Mouse (Mus musculus): ENCODE data around the gene Prss45. TPM values are rescaled to one million over a fixed set of nuclear protein-coding genes. Genes with fewer than 3 reads are reported as not detected.

The Prss45 gene
- total and polyA plus RNA-seq, 3 experiments = not detected

GRCm38 (mm10) chr9:110875288-110875695, 40.9 kb downstream of the Prss45 start:
- Histone ChIP-seq H3K9ac (ENCODE audit: control insufficient read depth, low read depth, low read length, poor library complexity, severe bottlenecking) (no peak overlapping the region), H3K36me3 (ENCODE audit: control insufficient read depth in 1 of 2, insufficient read depth in 2 of 2, low read length in 2 of 2) (no peaks in the 10 kb centered on the region), H3K4me1 (ENCODE audit: control insufficient read depth in 1 of 2, insufficient read depth in 2 of 2, low read length in 2 of 2) (no peaks in the 10 kb centered on the region), H3K9me3 (replicated peaks; ENCODE audit: insufficient read depth, low read length) (no peaks in the 10 kb centered on the region), H3K4me3 (ENCODE audit: control insufficient read depth in 1 of 2, insufficient read depth in 1 of 2, low read depth in 2 of 2, low read length in 2 of 2) (no peak overlapping the region), H3K27ac (ENCODE audit: control insufficient read depth, low read depth, low read length) (no peak overlapping the region), H3K79me2 (ENCODE audit: control insufficient read depth, insufficient read depth, low read length, poor library complexity) (no peaks in the 10 kb centered on the region), H3K27me3 (ENCODE audit: control insufficient read depth in 1 of 2, insufficient read depth in 2 of 2, low read length in 2 of 2) (no peaks in the 10 kb centered on the region)
- DNase-seq (ENCODE audit: low read depth, low spot score) = no peak
- TF ChIP-seq POLR2A (IDR thresholded peaks at IDR 0.05; ENCODE audit: control insufficient read depth in 1 of 2, insufficient read depth in 1 of 2, low read depth in 1 of 2, low read length in 2 of 2, poor library complexity in 1 of 2) (no peak), ZMIZ1 (IDR thresholded peaks at IDR 0.05; ENCODE audit: low read depth, low read length) (no peak)

GRCm38 (mm10) chr9:110877353-110877752, 43.0 kb downstream of the Prss45 start:
- no peaks in the 10 kb centered on the region for H3K27me3 ChIP-seq (ENCODE audit: control insufficient read depth in 1 of 2, insufficient read depth in 2 of 2, low read length in 2 of 2)
- H3K9me3 ChIP-seq (replicated peaks; ENCODE audit: insufficient read depth, low read length) = no peaks in the 10 kb centered on the region
- H3K9ac ChIP-seq (ENCODE audit: control insufficient read depth, low read depth, low read length, poor library complexity, severe bottlenecking) = no peak overlapping the region
- TF ChIP-seq MAX (IDR thresholded peaks at IDR 0.05; ENCODE audit: low read length) (no peak), MEF2A (IDR thresholded peaks at IDR 0.05; ENCODE audit: extremely low read depth, insufficient replicate concordance, low read depth, low read length, poor library complexity, severe bottlenecking) (no peak), ETS1 (IDR thresholded peaks at IDR 0.05; ENCODE audit: low read depth, low read length) (no peak), NRF1 (IDR thresholded peaks at IDR 0.05; ENCODE audit: insufficient read depth, low read depth, low read length, poor library complexity, severe bottlenecking) (no peak), MAFK (IDR thresholded peaks at IDR 0.05; ENCODE audit: borderline replicate concordance, low read depth, low read length) (no peak), USF2 (IDR thresholded peaks at IDR 0.05; ENCODE audit: borderline replicate concordance in 1 of 2, insufficient read depth in 1 of 2, low read depth in 1 of 2, low read length in 2 of 2) (no peak), GABPA (IDR thresholded peaks at IDR 0.05; ENCODE audit: low read depth, low read length) (no peak)
- no peak overlapping the region for H3K27ac ChIP-seq (ENCODE audit: control insufficient read depth, low read depth, low read length)
- H3K4me3 ChIP-seq (ENCODE audit: control insufficient read depth in 1 of 2, insufficient read depth in 1 of 2, low read depth in 2 of 2, low read length in 2 of 2) = no peak overlapping the region
- DNase-seq (ENCODE audit: low read depth, low spot score) = no peak
- H3K79me2 ChIP-seq (ENCODE audit: control insufficient read depth, insufficient read depth, low read length, poor library complexity) = no peaks in the 10 kb centered on the region
- H3K4me1 ChIP-seq (ENCODE audit: control insufficient read depth in 1 of 2, insufficient read depth in 2 of 2, low read length in 2 of 2) = no peaks in the 10 kb centered on the region
- H3K36me3 ChIP-seq (ENCODE audit: control insufficient read depth in 1 of 2, insufficient read depth in 2 of 2, low read length in 2 of 2) = no peaks in the 10 kb centered on the region

GRCm38 (mm10) chr9:110877888-110878287, 43.5 kb downstream of the Prss45 start:
- DNase-seq (ENCODE audit: low read depth, low spot score) = no peak
- Histone ChIP-seq H3K36me3 (ENCODE audit: control insufficient read depth in 1 of 2, insufficient read depth in 2 of 2, low read length in 2 of 2) (no peaks in the 10 kb centered on the region), H3K4me3 (ENCODE audit: control insufficient read depth in 1 of 2, insufficient read depth in 1 of 2, low read depth in 2 of 2, low read length in 2 of 2) (no peak overlapping the region), H3K79me2 (ENCODE audit: control insufficient read depth, insufficient read depth, low read length, poor library complexity) (no peaks in the 10 kb centered on the region), H3K9ac (ENCODE audit: control insufficient read depth, low read depth, low read length, poor library complexity, severe bottlenecking) (no peak overlapping the region), H3K27ac (ENCODE audit: control insufficient read depth, low read depth, low read length) (no peak overlapping the region), H3K9me3 (replicated peaks; ENCODE audit: insufficient read depth, low read length) (no peaks in the 10 kb centered on the region), H3K27me3 (ENCODE audit: control insufficient read depth in 1 of 2, insufficient read depth in 2 of 2, low read length in 2 of 2) (no peaks in the 10 kb centered on the region), H3K4me1 (ENCODE audit: control insufficient read depth in 1 of 2, insufficient read depth in 2 of 2, low read length in 2 of 2) (no peaks in the 10 kb centered on the region)
- TF ChIP-seq BHLHE40 (IDR thresholded peaks at IDR 0.05; ENCODE audit: borderline replicate concordance, low read depth, low read length) (no peak), MEF2A (IDR thresholded peaks at IDR 0.05; ENCODE audit: extremely low read depth, insufficient replicate concordance, low read depth, low read length, poor library complexity, severe bottlenecking) (no peak), ELF1 (IDR thresholded peaks at IDR 0.05; ENCODE audit: low read depth, low read length) (no peak)

Measured in MEL (cell line).